Mouse (Mus musculus) C2C12 (cell line): ENCODE data around the gene Pfn5.

Source experiments
- CEBPB ChIP-seq: IDR thresholded peaks from one replicate; pipeline ENCODE4 v1.6.1; 2011; ENCODE audit warnings: low read depth, mild to moderate bottlenecking, control low read depth, moderate library complexity
- CTCF ChIP-seq: IDR thresholded peaks from one replicate; pipeline ENCODE4 v1.5.1; 2011; ENCODE audit not compliant: control insufficient read depth, insufficient read depth, insufficient read length
- MAX ChIP-seq: IDR thresholded peaks from one replicate; pipeline ENCODE4 v1.6.1; 2011; ENCODE audit warnings: mild to moderate bottlenecking, control low read depth
- MYOD1 ChIP-seq: IDR thresholded peaks from one replicate; pipeline ENCODE4 v1.6.1; 2011; ENCODE audit warnings: low read depth; ENCODE audit not compliant: control insufficient read depth, insufficient read length
- MYOG ChIP-seq: IDR thresholded peaks from one replicate; pipeline ENCODE4 v1.6.1; 2011; ENCODE audit not compliant: control insufficient read depth, insufficient read length; ENCODE audit errors: extremely low read depth
- USF1 ChIP-seq: IDR thresholded peaks from one replicate; pipeline ENCODE4 v1.6.1; 2011; ENCODE audit warnings: low read depth, mild to moderate bottlenecking, control low read depth, moderate library complexity

- no peak for TF ChIP-seq CTCF
- no peak for TF ChIP-seq CEBPB
- TF ChIP-seq MYOG, result no peak
- TF ChIP-seq USF1, result no peak
- TF ChIP-seq MYOD1, result no peak
- TF ChIP-seq MAX, result no peak
Measured at GRCm38 (mm10) chrX:95523883-95524282, 34.0 kb upstream of the Pfn5 start.
